ENCODE assay signal across 11 mouse cellular contexts in the genomic region with DNA sequence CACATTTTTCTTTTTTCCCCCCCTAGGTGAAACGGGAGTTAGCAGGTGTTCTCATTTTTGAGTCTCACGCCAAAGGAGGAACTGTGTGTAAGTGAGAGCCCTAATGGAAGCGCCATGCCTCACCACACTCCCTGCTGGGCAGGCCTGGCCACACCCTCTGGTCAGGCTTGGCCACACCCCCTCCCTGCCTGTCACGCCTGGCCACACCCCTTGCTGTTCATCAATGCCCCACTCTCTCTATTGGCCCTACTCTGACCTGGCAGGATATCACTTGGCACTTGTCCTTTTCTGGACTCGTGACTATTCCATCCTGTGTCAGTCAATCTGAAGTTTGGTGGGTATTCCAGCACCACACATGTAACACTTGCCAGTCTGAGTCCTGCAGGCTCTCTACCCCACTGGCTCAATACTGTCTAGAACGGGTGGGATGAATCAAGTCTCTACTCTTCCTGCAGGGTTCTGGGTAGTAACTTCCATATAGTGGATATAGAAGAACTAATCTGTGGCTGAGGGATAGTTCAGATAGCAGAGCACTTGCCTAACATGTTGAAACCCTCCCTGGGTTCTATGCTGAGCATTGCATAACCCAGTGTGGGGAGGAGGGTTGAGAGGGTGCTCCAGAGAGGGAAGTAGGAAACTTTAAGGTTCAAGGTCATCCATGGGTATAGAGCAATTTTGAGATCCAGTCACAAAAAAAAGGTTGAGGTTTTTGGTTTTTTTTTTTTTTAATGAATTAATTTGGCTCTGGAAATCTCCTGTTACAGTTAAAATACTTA.
DNase-seq lines count a peak whose midpoint lies in the region; ATAC-seq and TF ChIP-seq lines count a peak whose summit lies in the region.
"Had no signal": no experiment of that assay in that cellular context is flagged by ENCODE, and none has a peak within 500 bp of the region (broad histone marks: within the 10 kb centered on the region; RNA-seq: fewer than 3 reads in every experiment).

No protein-coding gene starts in this region.

- peaks cover 3% of the 10 kb centered on the region; the same call in 1 of the 2 replicates for H3K4me1 ChIP-seq in bone marrow, adult 2 months (ENCODE audit: control insufficient read depth, insufficient read depth, low read length)
- peaks cover 13% of the 10 kb centered on the region for H3K4me1 ChIP-seq in kidney, embryonic 15.5 days

- H3K36me3 ChIP-seq in kidney, embryonic 15.5 days = 0 out of 2 replicates have a peak, but pooled peaks cover 4% of the 10 kb centered on the region

- no peak for TF ChIP-seq CTCF in bone marrow, adult 2 months (IDR thresholded peaks at IDR 0.05; ENCODE audit: control insufficient read depth, insufficient read depth, low read length)

- no peak for TF ChIP-seq POLR2A in bone marrow, adult 2 months (IDR thresholded peaks at IDR 0.05; ENCODE audit: borderline replicate concordance, control insufficient read depth, low read depth, low read length)

- H3K9me3 ChIP-seq in kidney, embryonic 15.5 days (replicated peaks) = no peaks in the 10 kb centered on the region
- H3K9me3 ChIP-seq: neural tube, embryonic 12.5 days had no signal

- no peak overlapping the region for H3K4me2 ChIP-seq in kidney, embryonic 15.5 days
- H3K4me2 ChIP-seq: neural tube, embryonic 12.5 days had no signal

- H3K9ac ChIP-seq in kidney, embryonic 15.5 days = no peak overlapping the region
- H3K9ac ChIP-seq: neural tube, embryonic 12.5 days had no signal

- no peak overlapping the region for H3K4me3 ChIP-seq in bone marrow, adult 2 months (replicated peaks; ENCODE audit: control insufficient read depth, low read depth, low read length)
- H3K4me3 ChIP-seq in kidney, embryonic 15.5 days (replicated peaks) = no peak overlapping the region
- H3K4me3 ChIP-seq: neural tube, embryonic 12.5 days had no signal

- peak; percentile 18 to 34 for DNase-seq in cerebellum, postnatal 25 days
- DNase-seq in cerebellum, postnatal 4 days (ENCODE audit: low spot score in 2 of 2) = no peak
- DNase-seq in 3134 (ENCODE audit: extremely low read depth, insufficient read length, low spot score) = peak; percentile 9
- DNase-seq in lung, postnatal 25 days (ENCODE audit: low spot score) = peak; percentile 48
- no peak for DNase-seq in layer of hippocampus, postnatal 36 days
- DNase-seq in right cerebral cortex, postnatal 25 days = no peak
- DNase-seq: cerebellum, adult 8-10 months had no signal

- peak overlapping the region; percentile 78 for H3K27ac ChIP-seq in bone marrow, adult 2 months (ENCODE audit: control insufficient read depth, insufficient read depth, low read depth, low read length, poor library complexity)
- no peak overlapping the region for H3K27ac ChIP-seq in kidney, embryonic 15.5 days
- H3K27ac ChIP-seq: neural tube, embryonic 12.5 days had no signal

- no peaks in the 10 kb centered on the region for H3K27me3 ChIP-seq in kidney, embryonic 15.5 days
- H3K27me3 ChIP-seq: neural tube, embryonic 12.5 days had no signal

- 21% methylated on average over 6 of the region's 6 CpGs for WGBS in bone marrow, adult 2 months
- 62% methylated on average over 6 of the region's 6 CpGs for WGBS in kidney, embryonic 15.5 days

- no peak; the same call in 1 of the 2 replicates for ATAC-seq in kidney, embryonic 15.5 days (replicated peaks; ENCODE audit: low FRiP score)
- ATAC-seq: forebrain, embryonic 16.5 days had no signal

Comparison
In these comparisons a context has a peak if more than half of its experiments do, and no peak if none do; other contexts are left out.
1. DNase-seq: peak in cerebellum, postnatal 25 days (2 of 2), 3134 (single experiment) and lung, postnatal 25 days (single experiment); none in cerebellum, postnatal 4 days (0 of 2), layer of hippocampus, postnatal 36 days (0 of 2) and right cerebral cortex, postnatal 25 days (single experiment).